Mouse (Mus musculus): ENCODE results near the gene Zc3h12d. TPM values are rescaled to one million over a fixed set of nuclear protein-coding genes. Genes with fewer than 3 reads are reported as not detected.

Gene Zc3h12d
- under 1 TPM in 3 of 4 experiments, not detected in 1; 0.10 to 0.31 (median 0.16) TPM for total RNA-seq (2022)

- no peak for DNase-seq (ENCODE audit: low spot score in 2 of 2)
Observed at GRCm38 (mm10) chr10:7832171-7832676, at the start of gene Zc3h12d. Gene Zc3h12d, plus strand, starts transcription at chr10:7832470.

- no peak for DNase-seq (ENCODE audit: low spot score in 2 of 2)
Observed at GRCm38 (mm10) chr10:7787319-7787718, 45.0 kb upstream of the Zc3h12d start.

GRCm38 (mm10) chr10:7792254-7792750 lies 40.0 kb upstream of the Zc3h12d start:
- no peak for DNase-seq (ENCODE audit: low spot score in 2 of 2)

GRCm38 (mm10) chr10:7792751-7793385 lies 39.4 kb upstream of the Zc3h12d start, which contains the start of the genes Ginm1 and Ppil4:
Gene Ginm1, minus strand, starts transcription at chr10:7792824.
Gene Ppil4, plus strand, starts transcription at chr10:7792891.
- DNase-seq (ENCODE audit: low spot score in 2 of 2) = peak; percentile 75 to 91

- DNase-seq (ENCODE audit: low spot score in 2 of 2) = no peak
Observed at GRCm38 (mm10) chr10:7801258-7801657, 31.0 kb upstream of the Zc3h12d start.

- no peak for DNase-seq (ENCODE audit: low spot score in 2 of 2)
Observed at GRCm38 (mm10) chr10:7802519-7803140, 29.6 kb upstream of the Zc3h12d start.

GRCm38 (mm10) chr10:7809937-7810336 lies 22.3 kb upstream of the Zc3h12d start:
- DNase-seq (ENCODE audit: low spot score in 2 of 2) = peak; percentile 23 to 43

GRCm38 (mm10) chr10:7816476-7816875 lies 15.8 kb upstream of the Zc3h12d start:
- no peak for DNase-seq (ENCODE audit: low spot score in 2 of 2)

- no peak for DNase-seq (ENCODE audit: low spot score in 2 of 2)
Observed at GRCm38 (mm10) chr10:7818676-7819075, 13.6 kb upstream of the Zc3h12d start.

GRCm38 (mm10) chr10:7819156-7819555 lies 13.1 kb upstream of the Zc3h12d start:
- no peak for DNase-seq (ENCODE audit: low spot score in 2 of 2)

GRCm38 (mm10) chr10:7819603-7820002 lies 12.7 kb upstream of the Zc3h12d start:
- no peak for DNase-seq (ENCODE audit: low spot score in 2 of 2)

- DNase-seq (ENCODE audit: low spot score in 2 of 2) = no peak
Observed at GRCm38 (mm10) chr10:7820171-7820570, 12.1 kb upstream of the Zc3h12d start.

- DNase-seq (ENCODE audit: low spot score in 2 of 2) = no peak
Observed at GRCm38 (mm10) chr10:7821981-7822380, 10.3 kb upstream of the Zc3h12d start.

- DNase-seq (ENCODE audit: low spot score in 2 of 2) = no peak
Observed at GRCm38 (mm10) chr10:7824663-7825280, 7.5 kb upstream of the Zc3h12d start.

- DNase-seq (ENCODE audit: low spot score in 2 of 2) = no peak
Observed at GRCm38 (mm10) chr10:7825281-7825665, 7.0 kb upstream of the Zc3h12d start.

GRCm38 (mm10) chr10:7826106-7826505 lies 6.2 kb upstream of the Zc3h12d start:
- no peak for DNase-seq (ENCODE audit: low spot score in 2 of 2)

- DNase-seq (ENCODE audit: low spot score in 2 of 2) = no peak
Observed at GRCm38 (mm10) chr10:7833377-7834165, 1.3 kb downstream of the Zc3h12d start.

- DNase-seq (ENCODE audit: low spot score in 2 of 2) = no peak
Observed at GRCm38 (mm10) chr10:7834671-7835225, 2.5 kb downstream of the Zc3h12d start.

GRCm38 (mm10) chr10:7836902-7837301 lies 4.6 kb downstream of the Zc3h12d start:
- no peak for DNase-seq (ENCODE audit: low spot score in 2 of 2)

GRCm38 (mm10) chr10:7837446-7837845 lies 5.2 kb downstream of the Zc3h12d start:
- no peak for DNase-seq (ENCODE audit: low spot score in 2 of 2)

- DNase-seq (ENCODE audit: low spot score in 2 of 2) = no peak
Observed at GRCm38 (mm10) chr10:7838036-7838435, 5.8 kb downstream of the Zc3h12d start.

Data from layer of hippocampus, adult 8-10 months (tissue).